Mouse (Mus musculus) lung, adult 2 months (tissue): Measurements from ENCODE around the gene Lix1.

ENCODE experiments used
- CTCF ChIP-seq: fragments of 200-500 bp; IDR thresholded peaks from 2 replicates; pipeline ENCODE4 v1.5.1; 2011; ENCODE audit warnings: mild to moderate bottlenecking, low read length, control low read depth; ENCODE audit not compliant: insufficient read depth
- POLR2A ChIP-seq: fragments of 200-500 bp; IDR thresholded peaks from 2 replicates; pipeline ENCODE4 v1.6.1; 2011; ENCODE audit warnings: low read depth, mild to moderate bottlenecking, control low read depth, low read length, borderline replicate concordance; ENCODE audit errors: extremely low read depth

GRCm38 (mm10) chr17:17386117-17386516 lies 16.4 kb upstream of the Lix1 start:
- TF ChIP-seq CTCF (no peak), POLR2A (no peak)
